Comparison of ENCODE assay signal across 9 mouse cellular contexts in genomic region chr5:107726281-107727006, GRCm38 (mm10). TPM values are rescaled to one million over a fixed set of nuclear protein-coding genes. Genes with fewer than 3 reads are reported as not detected.
A peak's percentile ranks its signal among the peaks of the same experiment; 100 is the strongest.
DNase-seq lines count a peak whose midpoint lies in the region; ATAC-seq and TF ChIP-seq lines count a peak whose summit lies in the region.
"Had no signal": no experiment of that assay in that cellular context is flagged by ENCODE, and none has a peak within 500 bp of the region (broad histone marks: within the 10 kb centered on the region; RNA-seq: fewer than 3 reads in every experiment).

No protein-coding gene starts in this region.

- no peak overlapping the region for H3K27ac ChIP-seq in forebrain, postnatal 0 days (ENCODE audit: low read depth, low read length)
- no peak overlapping the region for H3K27ac ChIP-seq in layer of hippocampus, adult 2 months

- no peaks in the 10 kb centered on the region for H3K9me3 ChIP-seq in forebrain, postnatal 0 days (ENCODE audit: low read length)

- peak; percentile 26 for DNase-seq in kidney, adult 18-20 months
- no peak for DNase-seq in kidney, adult 8-10 months
- peak; percentile 29 for DNase-seq in R1 (ENCODE audit: low read depth, low spot score)
- DNase-seq in forebrain, postnatal 0 days: peak; percentile 25
- DNase-seq in kidney, postnatal 10 days: peak; percentile 24
- DNase-seq in natural killer cell, adult 2 months (ENCODE audit: low spot score in 2 of 2): peak; percentile 30 to 40
- DNase-seq in layer of hippocampus, adult 2 months (ENCODE audit: low spot score in 2 of 2): no peak
- no peak for DNase-seq in left cerebral cortex, postnatal 10 days (ENCODE audit: extremely low spot score in 1 of 2, low spot score in 2 of 2)

- no peak overlapping the region for H3K9ac ChIP-seq in forebrain, postnatal 0 days

- H3K27me3 ChIP-seq in forebrain, postnatal 0 days (ENCODE audit: insufficient read depth, low read length): peaks cover 83% of the 10 kb centered on the region

- H3K4me1 ChIP-seq in forebrain, postnatal 0 days (ENCODE audit: insufficient read depth): 0 out of 2 replicates have a peak, but pooled peaks cover 2% of the 10 kb centered on the region

- no peaks in the 10 kb centered on the region for H3K36me3 ChIP-seq in forebrain, postnatal 0 days (ENCODE audit: insufficient read depth)

- no peak for ATAC-seq in forebrain, postnatal 0 days

- TF ChIP-seq CTCF in forebrain, postnatal 0 days (IDR thresholded peaks at IDR 0.05; ENCODE audit: low read depth): no peak
- no peak for TF ChIP-seq CTCF in layer of hippocampus, adult 2 months (conservative IDR thresholded peaks at IDR 0.05)

- peak overlapping the region; percentile 14 for H3K4me3 ChIP-seq in forebrain, postnatal 0 days (ENCODE audit: low read depth, low read length)
- H3K4me3 ChIP-seq in layer of hippocampus, adult 2 months: no peak overlapping the region; the same call in 1 of the 2 replicates

- intact Hi-C loops in left cerebral cortex, postnatal 10 days (cut with DNase I): loop anchor here (5.0 kb wide), 1 partner anchor 1259 kb away; no protein-coding TSS in a partner anchor

- under 1% methylated on average over 57 of the region's 57 CpGs for WGBS in forebrain, postnatal 0 days

- H3K4me2 ChIP-seq in forebrain, postnatal 0 days (ENCODE audit: low read depth): peak overlapping the region; percentile 26

RNA-seq across cellular contexts. Expression of gene Gfi1, which starts 0.6 kb away (rescaled TPM):
- total RNA-seq in forebrain, postnatal 0 days (2014; rRNA removed): not detected in 2 replicates
- not detected in 2 replicates for polyA plus RNA-seq in forebrain, postnatal 0 days (2015; fragmentation: Nextera tagmentation; extraction: Ambion mirVana)
- not detected for total RNA-seq in layer of hippocampus, adult 2 months (2021)
- not detected for total RNA-seq in left cerebral cortex, postnatal 10 days (2021)
- total RNA-seq: MEL had no signal

Comparison
In these comparisons a context has a peak if more than half of its experiments do, and no peak if none do; other contexts are left out.
1. DNase-seq: peak in kidney, adult 18-20 months (single experiment), R1 (single experiment), forebrain, postnatal 0 days (single experiment), kidney, postnatal 10 days (single experiment) and natural killer cell, adult 2 months (2 of 2); none in kidney, adult 8-10 months (0 of 2), layer of hippocampus, adult 2 months (0 of 2) and left cerebral cortex, postnatal 10 days (0 of 2).